9 mouse cellular contexts compared by ENCODE assay signal in the genomic region with DNA sequence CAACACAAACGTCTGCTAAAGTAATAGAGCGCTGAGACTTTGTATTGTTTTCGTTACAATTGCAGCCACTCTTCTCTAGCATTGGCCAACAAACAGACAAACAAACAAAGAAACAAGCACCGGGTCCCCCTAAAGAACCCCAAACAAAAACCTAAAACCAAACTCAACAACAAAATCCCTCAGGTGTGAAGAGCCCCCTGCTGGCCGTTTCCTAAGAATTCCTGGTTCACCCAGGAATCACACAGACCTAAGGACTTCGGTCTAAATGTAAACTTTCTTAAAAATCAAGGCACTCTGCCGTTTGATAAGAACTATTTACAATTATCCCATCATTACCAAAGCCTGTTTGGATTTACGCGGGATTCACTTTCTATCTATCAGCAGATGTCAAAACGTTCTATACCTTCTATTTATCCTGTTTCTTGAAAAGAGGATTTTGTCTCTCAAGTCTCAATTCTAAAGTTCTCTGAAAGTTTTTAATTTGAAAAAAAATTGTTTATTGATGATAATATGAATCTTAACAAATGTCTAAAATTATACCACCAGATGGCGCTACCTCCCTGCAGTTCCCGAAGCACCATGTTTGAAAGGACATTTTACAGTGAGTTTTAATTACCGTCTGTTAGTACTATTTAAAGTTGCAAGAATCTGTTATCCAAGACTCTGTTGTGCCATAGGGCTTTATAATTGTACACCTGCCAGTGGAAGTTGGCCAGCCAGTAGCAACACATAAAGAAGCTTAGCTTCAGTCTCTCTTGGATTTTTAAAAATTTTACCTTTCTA. TPM values are rescaled to one million over a fixed set of nuclear protein-coding genes. Genes with fewer than 3 reads are reported as not detected.
DNase-seq lines count a peak whose midpoint lies in the region; ATAC-seq and TF ChIP-seq lines count a peak whose summit lies in the region.
"Had no signal": no experiment of that assay in that cellular context is flagged by ENCODE, and none has a peak within 500 bp of the region (broad histone marks: within the 10 kb centered on the region; RNA-seq: fewer than 3 reads in every experiment).

No protein-coding gene starts in this region.

- DNase-seq in heart, adult 9 months (ENCODE audit: low spot score in 2 of 2), result no peak
- DNase-seq in CD4-positive helper T cell, adult 2 months (ENCODE audit: low read depth, low spot score), result peak; percentile 13
- DNase-seq in kidney, postnatal 10 days, result peak; percentile 61
- DNase-seq in lung, postnatal 14 days, result peak; percentile 48
- DNase-seq in spleen, postnatal 36 days (ENCODE audit: low spot score in 2 of 2), result no peak

- peak; percentile 33; the same call in 1 of the 2 replicates for TF ChIP-seq CTCF in bone marrow, adult 2 months (IDR thresholded peaks at IDR 0.05; ENCODE audit: control insufficient read depth, insufficient read depth, low read length)

- 28% methylated on average over 13 of the region's 13 CpGs for WGBS in heart, embryonic 11.5 days (ENCODE audit: insufficient replicate concordance)
- WGBS in bone marrow, adult 2 months, result 28% methylated on average over 13 of the region's 13 CpGs
- 33% methylated on average over 13 of the region's 13 CpGs for WGBS in forebrain, embryonic 13.5 days

- H3K9ac ChIP-seq in heart, embryonic 11.5 days (ENCODE audit: low read depth, low read length), result no peak overlapping the region
- H3K9ac ChIP-seq in forebrain, embryonic 13.5 days, result no peak overlapping the region
- H3K9ac ChIP-seq: embryonic facial prominence, embryonic 12.5 days had no signal

- no peaks in the 10 kb centered on the region for H3K27me3 ChIP-seq in heart, embryonic 11.5 days (ENCODE audit: control insufficient read depth, insufficient read depth, low read length)
- no peaks in the 10 kb centered on the region for H3K27me3 ChIP-seq in forebrain, embryonic 13.5 days
- H3K27me3 ChIP-seq: embryonic facial prominence, embryonic 12.5 days had no signal

- peak overlapping the region; percentile 37 for H3K4me2 ChIP-seq in heart, embryonic 11.5 days
- no peak overlapping the region for H3K4me2 ChIP-seq in forebrain, embryonic 13.5 days
- H3K4me2 ChIP-seq: embryonic facial prominence, embryonic 12.5 days had no signal

- no peak overlapping the region for H3K27ac ChIP-seq in heart, embryonic 11.5 days (ENCODE audit: low read depth, low read length)
- H3K27ac ChIP-seq in bone marrow, adult 2 months (ENCODE audit: control insufficient read depth, insufficient read depth, low read depth, low read length, poor library complexity), result no peak overlapping the region
- H3K27ac ChIP-seq in forebrain, embryonic 13.5 days, result no peak overlapping the region
- H3K27ac ChIP-seq: embryonic facial prominence, embryonic 12.5 days had no signal

- no peaks in the 10 kb centered on the region for H3K36me3 ChIP-seq in heart, embryonic 11.5 days (ENCODE audit: control insufficient read depth, insufficient read depth, low read length)
- H3K36me3 ChIP-seq in forebrain, embryonic 13.5 days (ENCODE audit: poor library complexity, severe bottlenecking), result no peaks in the 10 kb centered on the region
- H3K36me3 ChIP-seq: embryonic facial prominence, embryonic 12.5 days had no signal

- no peaks in the 10 kb centered on the region for H3K9me3 ChIP-seq in heart, embryonic 11.5 days (replicated peaks; ENCODE audit: control insufficient read depth, low read length)
- no peaks in the 10 kb centered on the region for H3K9me3 ChIP-seq in forebrain, embryonic 13.5 days (replicated peaks)
- H3K9me3 ChIP-seq: embryonic facial prominence, embryonic 12.5 days had no signal

- TF ChIP-seq POLR2A in bone marrow, adult 2 months (IDR thresholded peaks at IDR 0.05; ENCODE audit: borderline replicate concordance, control insufficient read depth, low read depth, low read length), result no peak

- H3K4me1 ChIP-seq in heart, embryonic 11.5 days (ENCODE audit: control insufficient read depth, insufficient read depth, low read length), result no peaks in the 10 kb centered on the region
- H3K4me1 ChIP-seq in bone marrow, adult 2 months (ENCODE audit: control insufficient read depth, insufficient read depth, low read length), result no peaks in the 10 kb centered on the region
- no peaks in the 10 kb centered on the region for H3K4me1 ChIP-seq in forebrain, embryonic 13.5 days
- H3K4me1 ChIP-seq: embryonic facial prominence, embryonic 12.5 days had no signal

- H3K4me3 ChIP-seq in heart, embryonic 11.5 days (ENCODE audit: low read depth, low read length), result no peak overlapping the region
- no peak overlapping the region for H3K4me3 ChIP-seq in bone marrow, adult 2 months (replicated peaks; ENCODE audit: control insufficient read depth, low read depth, low read length)
- no peak overlapping the region for H3K4me3 ChIP-seq in forebrain, embryonic 13.5 days
- H3K4me3 ChIP-seq: embryonic facial prominence, embryonic 12.5 days had no signal

- ATAC-seq in heart, embryonic 11.5 days (replicated peaks; ENCODE audit: insufficient number of reproducible peaks, low FRiP score, low TSS enrichment), result no peak
- peak; percentile 88 for ATAC-seq in forebrain, embryonic 13.5 days

RNA-seq across cellular contexts. Expression of a gene that starts 11.5 kb away (rescaled TPM):
- not detected in 2 replicates for polyA plus RNA-seq in heart, embryonic 11.5 days (2014; fragmentation: Nextera tagmentation; extraction: Ambion mirVana)
- polyA plus RNA-seq in bone marrow, adult 2 months (2011; ENCODE audit: insufficient read depth, insufficient read length, low replicate concordance, missing spikeins), result not detected in 2 replicates
- not detected in 2 replicates for polyA plus RNA-seq in forebrain, embryonic 13.5 days (2015; fragmentation: Nextera tagmentation; extraction: Ambion mirVana)
- polyA plus RNA-seq: embryonic facial prominence, embryonic 12.5 days had no signal

RNA-seq across cellular contexts. Expression of a gene that starts 26.6 kb away (rescaled TPM):
- not detected in 2 replicates for polyA plus RNA-seq in heart, embryonic 11.5 days (2014; fragmentation: Nextera tagmentation; extraction: Ambion mirVana)
- polyA plus RNA-seq in bone marrow, adult 2 months (2011; ENCODE audit: insufficient read depth, insufficient read length, low replicate concordance, missing spikeins), result not detected in 2 replicates
- polyA plus RNA-seq in forebrain, embryonic 13.5 days (2015; fragmentation: Nextera tagmentation; extraction: Ambion mirVana), result not detected in 2 replicates
- polyA plus RNA-seq: embryonic facial prominence, embryonic 12.5 days had no signal

RNA-seq across cellular contexts. Expression of a gene that starts 56.7 kb away (rescaled TPM):
- 37.5 and 47.1 TPM in 2 replicates for polyA plus RNA-seq in heart, embryonic 11.5 days (2014; fragmentation: Nextera tagmentation; extraction: Ambion mirVana)
- polyA plus RNA-seq in bone marrow, adult 2 months (2011; ENCODE audit: insufficient read depth, insufficient read length, low replicate concordance, missing spikeins), result 4.0 and 14.5 TPM in 2 replicates
- 70.8 and 76.9 TPM in 2 replicates for polyA plus RNA-seq in forebrain, embryonic 13.5 days (2015; fragmentation: Nextera tagmentation; extraction: Ambion mirVana)

Comparison
In these comparisons a context has a peak if more than half of its experiments do, and no peak if none do; other contexts are left out.
1. DNase-seq: peak in CD4-positive helper T cell, adult 2 months (single experiment), kidney, postnatal 10 days (single experiment) and lung, postnatal 14 days (single experiment); none in heart, adult 9 months (0 of 2) and spleen, postnatal 36 days (0 of 2).